Mouse (Mus musculus) left cerebral cortex, adult 6 months (tissue): Measurements from ENCODE around the gene Olfr745. TPM values are rescaled to one million over a fixed set of nuclear protein-coding genes. Genes with fewer than 3 reads are reported as not detected.

Source experiments
- long read RNA-seq, 2 experiments: library from polyadenylated mRNA; unstranded; transcript quantifications; one replicate each; pipeline ENCODE4 v2.0.0; 2019 to 2020
- polyA plus RNA-seq: library from polyadenylated mRNA; unstranded; fragments of <200 nt; fragmentation: Nextera tagmentation; gene quantifications from 2 replicates; pipeline ENCODE4 v1.2.3, GENCODE M21; 2021

Gene Olfr745
- polyA plus RNA-seq, result not detected in 2 replicates
- long read RNA-seq, experiment 1, result 0 reads
- long read RNA-seq, experiment 2, result 0 reads

GRCm38 (mm10) chr14:50639088-50639487, at the start of gene Olfr745:
Gene Olfr745, plus strand, starts transcription at chr14:50639388.

GRCm38 (mm10) chr14:50614579-50614978, 24.6 kb upstream of the Olfr745 start, which contains the start of gene Olfr744:
Gene Olfr744, plus strand, starts transcription at chr14:50614879.

GRCm38 (mm10) chr14:50646783-50647182, 7.6 kb downstream of the Olfr745 start, which contains the start of gene Olfr746:
Gene Olfr746, plus strand, starts transcription at chr14:50647083.

GRCm38 (mm10) chr14:50693106-50693505, 53.9 kb downstream of the Olfr745 start, which contains the start of gene Olfr747:
Gene Olfr747, minus strand, starts transcription at chr14:50693206.

Other genes starting within 250 kb of the Olfr745 start
- gene Olfr738, start 231.8 kb upstream of the Olfr745 start, polyA plus RNA-seq, result not detected in 2 replicates
- gene Olfr739, start 220.8 kb upstream of the Olfr745 start, polyA plus RNA-seq, result not detected in 2 replicates
- gene Olfr740, start 193.8 kb upstream of the Olfr745 start, polyA plus RNA-seq, result not detected in 2 replicates
- not detected in 2 replicates for gene Olfr741, start 166.7 kb upstream of the Olfr745 start, polyA plus RNA-seq
- not detected in 2 replicates for gene Olfr742, start 135.8 kb upstream of the Olfr745 start, polyA plus RNA-seq
- gene Olfr743, start 117.5 kb upstream of the Olfr745 start, polyA plus RNA-seq, result not detected in 2 replicates
- not detected in 2 replicates for gene Olfr744, start 24.5 kb upstream of the Olfr745 start, polyA plus RNA-seq
- gene Olfr746, start 7.7 kb downstream of the Olfr745 start, polyA plus RNA-seq, result not detected in 2 replicates
- not detected in 2 replicates for gene Olfr747, start 53.8 kb downstream of the Olfr745 start, polyA plus RNA-seq
- not detected in 2 replicates for gene Olfr748, start 68.0 kb downstream of the Olfr745 start, polyA plus RNA-seq
- not detected in 2 replicates for gene Olfr749, start 105.7 kb downstream of the Olfr745 start, polyA plus RNA-seq
- gene Ttc5, start 146.1 kb downstream of the Olfr745 start, polyA plus RNA-seq, result 45.5 and 53.6 TPM in 2 replicates
- not detected in 2 replicates for gene Ccnb1ip1, start 168.3 kb downstream of the Olfr745 start, polyA plus RNA-seq
- gene Parp2, start 168.5 kb downstream of the Olfr745 start, polyA plus RNA-seq, result 20.4 and 20.8 TPM in 2 replicates
- 1.5 and 2.0 TPM in 2 replicates for gene Tep1, start 231.2 kb downstream of the Olfr745 start, polyA plus RNA-seq